Mouse (Mus musculus) ES-E14 (cell line): ENCODE results near the gene Atg2b. TPM values are rescaled to one million over a fixed set of nuclear protein-coding genes. Genes with fewer than 3 reads are reported as not detected.
A peak's percentile ranks its signal among the peaks of the same experiment; 100 is the strongest.

ENCODE experiments used
- DNase-seq: peaks from one replicate; pipeline ENCODE4 v3.0.0-alpha.2; 2013; ENCODE audit warnings: low read depth, low spot score
- H3K27ac ChIP-seq: 2 replicates; pipeline ENCODE4 v1.5.1; 2012; ENCODE audit warnings: low read depth, mild to moderate bottlenecking, low read length, moderate library complexity, mixed read lengths; ENCODE audit not compliant: poor library complexity, insufficient read depth, severe bottlenecking
- H3K36me3 ChIP-seq: 2 replicates; pipeline ENCODE4 v1.6.1; 2012; ENCODE audit warnings: mild to moderate bottlenecking, low read length, moderate library complexity, mixed read lengths; ENCODE audit not compliant: control insufficient read depth, poor library complexity, insufficient read depth, severe bottlenecking
- H3K4me1 ChIP-seq, 2 experiments: fragments of 150-350 bp in 1 of 2; sonication (generic) in 1 of 2; 2 replicates each; pipeline ENCODE4 v1.6.1; 2012; ENCODE audit warnings: low read length in 2 of 2, mild to moderate bottlenecking in 1 of 2, mixed read lengths in 1 of 2; ENCODE audit not compliant: control insufficient read depth in 2 of 2, insufficient read depth in 2 of 2, poor library complexity in 1 of 2
- H3K4me3 ChIP-seq, 2 experiments: fragments of 150-350 bp in 1 of 2; sonication (generic) in 1 of 2; 2 replicates each; pipeline ENCODE4 v1.5.1; 2012; ENCODE audit warnings: low read length in 2 of 2, low read depth in 1 of 2, mild to moderate bottlenecking in 1 of 2, mixed read lengths in 1 of 2; ENCODE audit not compliant: insufficient read depth in 1 of 2, poor library complexity in 1 of 2, severe bottlenecking in 1 of 2
- H3K9ac ChIP-seq: 2 replicates; pipeline ENCODE4 v1.6.1; 2012; ENCODE audit warnings: low read depth, mild to moderate bottlenecking, low read length, mixed read lengths; ENCODE audit not compliant: poor library complexity, insufficient read depth, severe bottlenecking
- H3K9me3 ChIP-seq: fragments of 150-350 bp; sonication (generic); 2 replicates; pipeline ENCODE4 v1.6.1; 2012; ENCODE audit warnings: low read depth, mild to moderate bottlenecking, low read length; ENCODE audit not compliant: control insufficient read depth, insufficient read depth
- CHD2 ChIP-seq: IDR thresholded peaks from 2 replicates; pipeline ENCODE4 v1.6.1; 2014; ENCODE audit warnings: mild to moderate bottlenecking, low read depth, low read length, inconsistent platforms
- HCFC1 ChIP-seq: IDR thresholded peaks from 2 replicates; pipeline ENCODE4 v1.6.1; 2012; ENCODE audit warnings: low read length, inconsistent platforms, borderline replicate concordance; ENCODE audit not compliant: insufficient read depth
- MAFK ChIP-seq: IDR thresholded peaks from 2 replicates; pipeline ENCODE4 v1.6.1; 2014; ENCODE audit warnings: mild to moderate bottlenecking, low read depth, low read length, inconsistent platforms; ENCODE audit not compliant: insufficient read depth
- ZC3H11A ChIP-seq: IDR thresholded peaks from 2 replicates; pipeline ENCODE4 v1.6.1; 2012; ENCODE audit warnings: low read depth, mild to moderate bottlenecking, inconsistent platforms, low read length, borderline replicate concordance
- ZNF384 ChIP-seq: IDR thresholded peaks from 2 replicates; pipeline ENCODE4 v1.6.1; 2012; ENCODE audit warnings: low read depth, low read length, inconsistent platforms
- in situ Hi-C, 2 experiments: fragments of 600-800 bp; cut with MboI; formaldehyde crosslinking; loops; one replicate each; pipeline ENCODE4 v1.15.1; 2025; ENCODE audit warnings: low sequenced_read_pairs in 2 of 2, inconsistent platforms in 1 of 2; ENCODE audit not compliant: unreplicated experiment in 2 of 2
- total RNA-seq: library from RNA; depleted of rRNA; stranded (reverse); fragments of 300-350 nt; gene quantifications from 2 replicates; pipeline ENCODE4 v1.2.3, GENCODE M21; 2012

Gene Atg2b
- total RNA-seq, 1 experiment, result 25.2 TPM

DNA sequence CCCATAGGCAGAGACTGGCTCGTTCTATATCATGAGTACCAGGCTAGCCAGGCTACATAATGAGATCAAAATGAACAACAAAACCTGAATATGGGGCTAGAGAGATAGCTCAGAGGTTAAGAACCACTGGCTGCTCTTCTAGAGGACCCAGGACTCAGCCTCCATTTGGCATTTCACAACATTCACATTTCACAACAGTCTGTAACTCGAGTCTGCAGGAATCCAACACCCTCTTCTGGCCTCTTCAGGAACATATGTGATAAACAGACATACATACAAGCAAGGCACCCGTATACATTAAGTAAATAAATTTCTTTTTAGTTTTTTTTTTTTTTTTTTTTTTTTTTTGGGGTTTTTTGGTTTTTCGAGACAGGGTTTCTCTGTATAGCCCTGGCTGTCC is 3.5 kb upstream of the Atg2b start:
- in situ Hi-C loops, result no loop called here

DNA sequence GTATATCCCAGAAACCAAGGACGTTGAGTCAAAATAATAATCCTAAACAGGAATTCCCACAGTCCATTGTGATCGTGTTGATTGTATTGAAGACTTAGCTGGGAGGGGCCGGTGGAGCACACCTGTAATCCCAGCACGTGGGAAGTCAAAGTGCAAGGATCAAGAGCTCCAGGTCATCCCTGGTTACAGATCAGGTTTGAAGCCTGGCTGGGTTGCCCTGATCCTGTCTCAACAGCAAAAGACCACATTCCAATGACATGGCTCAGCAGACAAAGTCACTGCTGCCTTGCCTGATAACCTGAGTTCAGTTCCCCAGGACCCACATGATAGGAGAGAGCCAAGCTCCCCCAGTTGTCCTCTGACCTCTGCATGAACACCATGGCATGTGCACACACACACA is 2.4 kb upstream of the Atg2b start:
- no peak for DNase-seq
- in situ Hi-C loops, result no loop called here
- no peaks in the 10 kb centered on the region; a peak in 1 of 4 replicates for H3K4me1 ChIP-seq
- H3K9ac ChIP-seq, result no peak overlapping the region
- H3K27ac ChIP-seq, result no peak overlapping the region
- TF ChIP-seq HCFC1 (no peak), CHD2 (no peak), MAFK (no peak), ZC3H11A (no peak), ZNF384 (no peak)
- H3K36me3 ChIP-seq, result peaks cover 2% of the 10 kb centered on the region; the same call in 1 of the 2 replicates
- no peak overlapping the region for H3K4me3 ChIP-seq
- no peaks in the 10 kb centered on the region for H3K9me3 ChIP-seq

More for the DNA sequence above, 3.5 kb upstream of the Atg2b start:
- Histone ChIP-seq H3K36me3 (peaks cover 2% of the 10 kb centered on the region; the same call in 1 of the 2 replicates), H3K4me3 (no peak overlapping the region), H3K27ac (no peak overlapping the region), H3K9me3 (no peaks in the 10 kb centered on the region), H3K9ac (no peak overlapping the region), H3K4me1 (no peaks in the 10 kb centered on the region; a peak in 1 of 4 replicates)
- no peak for DNase-seq
- TF ChIP-seq ZNF384, result no peak
- TF ChIP-seq HCFC1, result no peak
- no peak for TF ChIP-seq ZC3H11A
- TF ChIP-seq MAFK, result no peak
- no peak for TF ChIP-seq CHD2

DNA sequence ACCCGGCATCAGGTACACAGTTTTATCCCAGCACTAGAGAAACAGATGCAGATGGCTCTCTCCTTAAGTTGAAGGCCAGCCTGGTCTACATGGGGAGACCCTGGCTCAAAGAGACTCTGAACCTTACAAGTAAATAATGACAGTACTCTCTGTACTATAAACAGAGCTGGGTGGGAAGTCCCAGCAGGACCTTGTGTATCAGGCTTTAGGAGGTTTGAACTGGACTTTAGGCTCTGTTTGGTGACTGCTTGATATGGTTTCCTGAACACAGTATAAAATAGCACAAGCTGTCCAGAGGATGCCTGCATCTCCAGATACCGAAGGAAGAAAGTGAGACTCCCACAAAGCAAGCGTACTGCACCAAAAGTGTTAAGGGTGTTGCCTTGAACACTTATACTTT is 1.8 kb upstream of the Atg2b start:
- in situ Hi-C loops, result no loop called here
- DNase-seq, result no peak
- Histone ChIP-seq H3K36me3 (peaks cover 2% of the 10 kb centered on the region; the same call in 1 of the 2 replicates), H3K4me3 (no peak overlapping the region), H3K9ac (no peak overlapping the region), H3K27ac (no peak overlapping the region), H3K4me1 (no peaks in the 10 kb centered on the region; a peak in 1 of 4 replicates), H3K9me3 (no peaks in the 10 kb centered on the region)
- TF ChIP-seq MAFK (no peak), ZNF384 (no peak), CHD2 (no peak)

DNA sequence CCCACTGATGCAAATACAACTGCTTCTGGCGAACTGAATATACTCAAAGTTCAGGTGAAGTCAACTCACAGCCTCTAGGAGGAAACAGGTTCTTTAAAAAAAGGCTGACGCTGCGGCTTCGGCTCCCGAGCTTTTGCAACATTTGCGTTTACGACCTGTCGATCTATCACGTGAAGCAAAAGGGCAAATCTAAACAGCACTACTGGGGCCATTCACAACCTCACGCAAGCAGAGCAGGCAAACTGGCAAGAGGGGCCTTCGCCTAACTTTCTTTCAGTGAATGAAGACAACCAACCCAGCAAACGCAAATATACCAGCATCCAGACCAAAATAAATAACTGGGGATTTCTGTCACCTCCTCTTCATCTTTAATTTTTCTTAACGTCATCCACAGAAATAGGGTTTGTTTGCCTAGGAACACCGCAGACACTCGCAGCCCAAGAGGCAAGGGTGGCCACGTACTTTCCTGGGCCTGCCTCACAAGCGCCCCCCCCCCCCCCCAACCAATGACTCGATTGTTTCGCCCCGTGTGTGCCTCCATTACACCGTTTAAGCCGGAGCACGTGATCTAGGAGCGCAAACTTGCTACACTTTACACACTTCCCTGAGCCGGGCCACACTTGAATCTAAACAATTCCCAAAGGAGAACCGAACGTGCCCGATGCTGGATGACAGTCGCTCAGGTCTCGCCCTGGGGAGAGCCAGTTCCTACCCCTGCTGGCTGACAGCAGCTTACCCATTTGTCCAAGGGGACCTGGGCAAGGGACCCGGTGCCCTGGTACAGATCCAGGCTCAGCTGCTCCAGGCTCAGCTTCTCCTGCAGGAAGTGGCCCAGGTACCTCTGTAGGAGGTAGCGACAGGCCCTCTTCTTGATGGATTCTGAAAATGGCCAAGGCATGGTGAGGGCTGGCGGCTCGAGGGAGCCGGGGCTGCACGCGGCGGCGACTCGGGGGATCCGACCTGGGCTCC is 794 bp downstream of the Atg2b start, which contains the start of gene Gskip:
Gene Gskip, plus strand, starts transcription at position 897 of the 969 bp plus-strand sequence.
- no peaks in the 10 kb centered on the region for H3K36me3 ChIP-seq
- no peaks in the 10 kb centered on the region; a peak in 2 of 4 replicates for H3K4me1 ChIP-seq
- in situ Hi-C loops, result no loop called here
- peak within 1 kb of the TSS; percentile 88 to 99 for H3K4me3 ChIP-seq
- TF ChIP-seq CHD2 (no peak), MAFK (peak; percentile 88)
- peak within 1 kb of the TSS; percentile 93 for H3K9ac ChIP-seq
- peak; percentile 22 for DNase-seq
- no peaks in the 10 kb centered on the region for H3K9me3 ChIP-seq
- H3K27ac ChIP-seq, result peak within 1 kb of the TSS; percentile 68
